Mouse (Mus musculus) CD8-positive naive resting alpha-beta T cell, adult 57 days (primary cell): Measurements from ENCODE around the gene Mtmr2. TPM values are rescaled to one million over a fixed set of nuclear protein-coding genes. Genes with fewer than 3 reads are reported as not detected.

ENCODE experiments used
- total RNA-seq: library from RNA; stranded (reverse); gene quantifications from one replicate; pipeline ENCODE4 v1.2.4, GENCODE M21; 2023

Gene Mtmr2
- 45.9 TPM for total RNA-seq

DNA sequence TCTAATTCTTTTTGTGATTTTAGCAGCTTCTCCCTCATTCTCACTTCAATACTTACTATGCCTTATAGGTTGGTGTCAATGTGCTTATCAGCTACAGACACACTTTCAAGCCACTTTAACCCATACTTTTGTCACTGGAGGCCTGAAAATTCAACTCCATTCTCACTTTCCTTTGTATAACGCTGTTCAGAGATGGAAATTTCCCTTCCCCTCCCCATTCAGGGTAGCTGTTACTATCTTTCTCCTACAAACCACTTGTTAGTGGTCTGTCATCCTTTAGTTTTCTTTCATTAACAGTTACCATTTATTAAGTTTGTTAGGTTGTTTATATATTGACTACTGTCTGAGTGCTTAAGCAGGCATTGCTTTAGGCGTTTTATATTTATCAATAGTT, at the start of gene Mtmr2:
TSS of gene Mtmr2 (plus strand) at position 7 of the 394 bp plus-strand sequence.

DNA sequence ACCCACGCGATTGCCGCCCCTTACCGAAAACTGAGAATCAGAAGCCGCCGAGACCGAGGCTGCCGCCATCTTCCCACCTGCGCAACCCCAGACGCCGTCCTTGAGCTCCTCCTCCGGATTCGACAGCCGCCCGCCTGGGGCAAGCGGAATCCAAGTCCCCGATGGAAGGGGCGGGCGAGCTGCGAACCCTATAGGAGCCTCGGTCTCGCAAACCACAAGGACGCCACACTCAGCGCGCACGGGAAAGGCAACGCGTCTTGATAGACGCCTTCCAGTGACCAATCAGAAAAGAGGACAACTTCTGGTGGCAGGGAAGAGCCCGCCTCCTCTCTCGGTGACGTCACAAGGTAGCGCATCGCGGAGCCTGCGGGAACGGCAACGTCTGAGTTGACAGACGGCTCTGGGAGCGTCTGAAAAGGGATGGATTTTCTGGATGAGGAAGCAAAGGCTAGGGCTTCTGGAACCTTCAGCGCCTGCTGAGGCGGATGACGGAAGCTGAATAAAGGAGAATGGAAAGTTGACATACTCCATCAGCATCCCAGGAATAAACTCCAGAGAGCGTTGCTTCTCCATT, 78.7 kb downstream of the Mtmr2 start, which contains the start of gene Cep57:
TSS of gene Cep57 (minus strand) at position 276 of the 574 bp plus-strand sequence.

DNA sequence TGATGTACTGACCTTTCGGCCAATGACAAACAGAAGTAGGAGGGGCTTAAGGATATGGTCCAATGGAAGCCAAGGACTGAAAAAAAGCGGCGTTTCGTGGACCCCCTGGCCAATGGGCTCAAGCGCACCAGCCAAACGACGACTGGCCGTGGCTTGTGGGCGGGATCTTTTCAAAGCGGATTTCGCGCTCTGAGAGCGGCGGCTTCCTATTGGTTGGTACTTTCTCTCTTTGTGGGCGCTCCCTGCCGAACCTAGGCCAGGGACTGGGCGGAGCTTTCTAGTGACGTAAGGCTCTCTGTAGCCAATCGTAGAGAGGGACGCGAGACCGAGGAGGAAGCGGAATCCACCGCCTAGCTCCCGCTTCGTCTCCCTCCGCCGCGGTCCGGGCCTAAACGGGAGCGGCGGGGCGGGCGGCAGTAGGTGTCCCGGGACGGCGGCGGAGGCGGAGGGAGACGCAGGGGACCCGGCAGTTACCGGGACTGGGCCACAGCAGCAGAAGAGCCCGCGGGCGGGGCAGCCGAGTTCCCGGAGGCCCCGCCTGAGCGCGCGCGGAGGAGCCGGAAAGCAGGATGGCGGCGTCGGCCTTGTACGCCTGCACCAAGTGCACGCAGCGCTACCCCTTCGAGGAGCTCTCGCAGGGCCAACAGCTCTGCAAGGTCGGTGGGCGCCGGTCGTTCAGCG, 79.3 kb downstream of the Mtmr2 start, which contains the start of gene Fam76b:
TSS of gene Fam76b (plus strand) at position 311 of the 681 bp plus-strand sequence.

Other genes starting within 250 kb of the Mtmr2 start
- gene Cep57, start 78.7 kb downstream of the Mtmr2 start, total RNA-seq = 58.2 TPM
- 57.4 TPM for gene Fam76b, start 79.3 kb downstream of the Mtmr2 start, total RNA-seq